Mouse (Mus musculus): ENCODE measurements around the gene Ifngr1. TPM values are rescaled to one million over a fixed set of nuclear protein-coding genes. Genes with fewer than 3 reads are reported as not detected.

The Ifngr1 gene
- polyA plus RNA-seq, 1 experiment from 2014 or later = 69.2 TPM

DNA sequence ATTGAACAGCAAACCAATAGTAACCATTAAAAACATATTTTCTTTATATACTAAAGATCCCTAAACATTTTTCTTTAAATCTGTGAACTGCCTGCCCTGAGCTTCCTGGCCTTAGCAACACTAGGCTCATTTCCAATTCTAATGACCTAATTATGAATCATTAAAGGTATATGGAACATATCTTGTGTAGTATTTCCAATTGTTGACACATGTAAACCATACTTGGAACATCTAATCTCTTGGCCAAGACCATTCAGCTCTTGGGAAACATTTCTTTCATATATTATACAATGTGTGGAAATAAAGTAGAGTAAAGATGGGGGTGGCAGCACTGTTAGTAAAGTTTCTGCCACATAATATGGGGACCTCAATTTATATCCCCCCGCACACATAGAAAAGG, 47.9 kb downstream of the Ifngr1 start:
- Histone ChIP-seq H3K9me3 (replicated peaks; ENCODE audit: low read length) (no peaks in the 10 kb centered on the region), H3K36me3 (ENCODE audit: insufficient read depth, low read length) (no peaks in the 10 kb centered on the region), H3K4me3 (replicated peaks; ENCODE audit: low read depth, low read length) (no peak overlapping the region), H3K4me2 (ENCODE audit: low read length) (no peak overlapping the region), H3K4me1 (replicated peaks; ENCODE audit: insufficient read depth, low read length) (no peaks in the 10 kb centered on the region), H3K27me3 (ENCODE audit: insufficient read depth, low read length) (no peaks in the 10 kb centered on the region), H3K27ac (no peak overlapping the region), H3K9ac (ENCODE audit: low read depth, low read length) (no peak overlapping the region)
- DNase-seq (ENCODE audit: low spot score) (no peak), ATAC-seq (replicated peaks; ENCODE audit: low FRiP score, low read depth) (no peak)
- 92% methylated on average over 1 of the region's 1 CpGs for WGBS
- no peak for TF ChIP-seq CTCF (IDR thresholded peaks at IDR 0.05; ENCODE audit: low read depth)

- Histone ChIP-seq H3K9ac (ENCODE audit: low read depth, low read length) (no peak overlapping the region), H3K4me2 (ENCODE audit: low read length) (no peak overlapping the region), H3K36me3 (ENCODE audit: insufficient read depth, low read length) (no peaks in the 10 kb centered on the region), H3K4me1 (replicated peaks; ENCODE audit: insufficient read depth, low read length) (no peaks in the 10 kb centered on the region), H3K27ac (no peak overlapping the region), H3K4me3 (replicated peaks; ENCODE audit: low read depth, low read length) (no peak overlapping the region), H3K9me3 (replicated peaks; ENCODE audit: low read length) (no peaks in the 10 kb centered on the region), H3K27me3 (ENCODE audit: insufficient read depth, low read length) (no peaks in the 10 kb centered on the region)
- no peak for DNase-seq (ENCODE audit: low spot score)
- no peak for TF ChIP-seq CTCF (IDR thresholded peaks at IDR 0.05; ENCODE audit: low read depth)
- ATAC-seq (replicated peaks; ENCODE audit: low FRiP score, low read depth) = no peak
- WGBS = 79% methylated on average over 2 of the region's 2 CpGs
Measured at GRCm38 (mm10) chr10:19645119-19645518, 53.4 kb downstream of the Ifngr1 start.

DNA sequence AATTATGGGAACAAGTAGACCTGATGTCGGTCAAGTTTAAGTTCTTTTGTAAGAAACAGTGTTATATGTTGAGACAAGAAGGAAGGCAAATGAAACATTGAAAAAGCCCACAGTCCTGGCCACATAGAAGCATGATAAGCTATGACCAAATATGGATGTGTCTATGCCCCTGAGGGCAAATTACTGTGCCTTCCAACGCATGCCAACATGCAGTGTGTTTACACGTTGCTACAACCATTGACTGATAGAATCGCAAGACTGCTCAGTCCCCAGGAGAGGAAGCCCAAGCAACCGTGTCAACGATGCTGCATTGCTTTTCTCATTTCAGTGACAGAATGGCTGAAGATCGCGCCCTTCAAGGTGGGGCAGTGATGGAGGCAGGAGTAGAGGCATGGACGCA, 65.7 kb downstream of the Ifngr1 start:
- Histone ChIP-seq H3K36me3 (ENCODE audit: insufficient read depth, low read length) (no peaks in the 10 kb centered on the region), H3K4me1 (replicated peaks; ENCODE audit: insufficient read depth, low read length) (no peaks in the 10 kb centered on the region), H3K9ac (ENCODE audit: low read depth, low read length) (no peak overlapping the region), H3K4me2 (ENCODE audit: low read length) (no peak overlapping the region), H3K9me3 (replicated peaks; ENCODE audit: low read length) (no peaks in the 10 kb centered on the region), H3K4me3 (replicated peaks; ENCODE audit: low read depth, low read length) (no peak overlapping the region), H3K27ac (no peak overlapping the region), H3K27me3 (ENCODE audit: insufficient read depth, low read length) (no peaks in the 10 kb centered on the region)
- DNase-seq (ENCODE audit: low spot score) (no peak), ATAC-seq (replicated peaks; ENCODE audit: low FRiP score, low read depth) (no peak)
- no peak for TF ChIP-seq CTCF (IDR thresholded peaks at IDR 0.05; ENCODE audit: low read depth)
- 79% methylated on average over 9 of the region's 9 CpGs for WGBS

Other genes starting within 250 kb of the Ifngr1 start
- not detected in 2 replicates for gene Olig3, start 235.4 kb upstream of the Ifngr1 start, polyA plus RNA-seq (2015; fragmentation: Nextera tagmentation; extraction: Ambion mirVana)
- gene Il22ra2, start 30.0 kb downstream of the Ifngr1 start, polyA plus RNA-seq (2015; fragmentation: Nextera tagmentation; extraction: Ambion mirVana) = not detected in 2 replicates
- gene Il20ra, start 120.6 kb downstream of the Ifngr1 start, polyA plus RNA-seq (2015; fragmentation: Nextera tagmentation; extraction: Ambion mirVana) = 0.11 TPM in 1 of 2 replicates, not detected in the other

Measured in kidney, postnatal 0 days (tissue).